Mouse (Mus musculus): ENCODE results near the gene Xlr. TPM values are rescaled to one million over a fixed set of nuclear protein-coding genes. Genes with fewer than 3 reads are reported as not detected.
"Not testable (repeated sequence)": the region's sequence is repeated elsewhere in the genome, so short reads cannot be mapped to it uniquely, and the experiment has no call there.

The Xlr gene
- polyA plus RNA-seq (2012; rRNA removed), result 0.32 and 1.3 TPM in 2 replicates
- 2.1 and 3.3 TPM in 2 replicates for polyA plus RNA-seq (2014; fragmentation: Nextera tagmentation; extraction: Ambion mirVana)

DNA sequence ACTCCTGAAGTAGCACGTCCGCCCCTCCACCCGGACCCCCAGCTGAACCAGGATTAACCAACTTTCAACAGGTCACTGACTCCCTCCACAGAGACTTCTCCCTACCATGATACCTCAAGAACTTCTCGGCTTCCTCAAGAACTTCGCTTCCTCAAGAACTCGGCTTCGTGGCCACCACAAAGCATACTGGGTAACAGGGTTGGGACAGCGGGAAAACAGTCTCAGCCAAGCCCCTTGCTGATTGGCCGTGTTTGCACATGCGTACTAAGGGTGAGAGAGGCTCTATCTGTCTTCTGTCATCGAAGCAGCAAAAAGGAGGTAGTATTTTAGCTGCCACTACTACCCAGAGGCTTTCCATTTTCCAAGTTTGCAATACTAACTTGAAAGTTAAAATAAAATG lies at the start of gene Xlr:
Xlr (minus strand) TSS at position 188 of the 400 bp plus-strand sequence.
- not testable (repeated sequence) for H3K27me3 ChIP-seq (ENCODE audit: control insufficient read depth, insufficient read depth, low read length); H3K9me3 ChIP-seq (ENCODE audit: control insufficient read depth, low read length); H3K36me3 ChIP-seq (replicated peaks; ENCODE audit: control insufficient read depth, insufficient read depth, low read depth); H3K4me2 ChIP-seq (ENCODE audit: low read depth); H3K9ac ChIP-seq (replicated peaks); DNase-seq (ENCODE audit: low read depth in 3 of 3, low spot score in 3 of 3); H3K4me1 ChIP-seq (replicated peaks; ENCODE audit: control insufficient read depth in 2 of 2, insufficient read depth in 2 of 2, low read length in 1 of 2); H3K27ac ChIP-seq; ATAC-seq (ENCODE audit: insufficient read depth); H3K4me3 ChIP-seq (ENCODE audit: insufficient read depth in 1 of 2, low read depth in 2 of 2, low read length in 2 of 2)
- WGBS (ENCODE audit: insufficient replicate concordance), result 59% methylated on average over 11 of the region's 11 CpGs

DNA sequence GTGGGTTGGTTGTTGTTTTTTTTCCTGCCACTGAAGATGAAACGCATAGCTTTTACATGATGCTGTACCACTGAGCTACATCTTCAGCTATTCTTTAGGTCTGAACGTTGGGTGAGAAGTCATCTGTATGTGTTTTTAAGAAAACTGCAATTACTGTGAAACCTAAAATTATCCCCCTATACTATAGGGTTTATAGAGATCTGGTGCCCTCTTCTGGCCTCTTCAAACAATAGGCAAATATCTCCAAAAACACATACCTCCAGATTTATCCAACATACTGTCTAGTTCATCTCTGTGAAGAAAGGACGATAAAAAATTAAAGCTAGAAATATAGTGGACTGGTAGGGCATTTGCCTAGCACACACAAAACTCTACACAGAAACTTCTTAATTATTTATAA lies 1.6 kb upstream of the Xlr start:
- Histone ChIP-seq H3K4me3 (ENCODE audit: insufficient read depth in 1 of 2, low read depth in 2 of 2, low read length in 2 of 2) (no peak overlapping the region), H3K9me3 (ENCODE audit: control insufficient read depth, low read length) (no peaks in the 10 kb centered on the region), H3K9ac (replicated peaks) (no peak overlapping the region), H3K27ac (no peak overlapping the region), H3K4me2 (ENCODE audit: low read depth) (no peak overlapping the region), H3K36me3 (replicated peaks; ENCODE audit: control insufficient read depth, insufficient read depth, low read depth) (no peaks in the 10 kb centered on the region), H3K4me1 (replicated peaks; ENCODE audit: control insufficient read depth in 2 of 2, insufficient read depth in 2 of 2, low read length in 1 of 2) (no peaks in the 10 kb centered on the region), H3K27me3 (ENCODE audit: control insufficient read depth, insufficient read depth, low read length) (no peaks in the 10 kb centered on the region)
- DNase-seq (ENCODE audit: low read depth in 3 of 3, low spot score in 3 of 3) (no peak), ATAC-seq (ENCODE audit: insufficient read depth) (no peak)
- WGBS (ENCODE audit: insufficient replicate concordance), result 30% methylated on average over 3 of the region's 3 CpGs
- TF ChIP-seq CTCF (IDR thresholded peaks at IDR 0.05; ENCODE audit: low read depth) (no peak), EP300 (IDR thresholded peaks at IDR 0.05; ENCODE audit: low read depth) (no peak)

DNA sequence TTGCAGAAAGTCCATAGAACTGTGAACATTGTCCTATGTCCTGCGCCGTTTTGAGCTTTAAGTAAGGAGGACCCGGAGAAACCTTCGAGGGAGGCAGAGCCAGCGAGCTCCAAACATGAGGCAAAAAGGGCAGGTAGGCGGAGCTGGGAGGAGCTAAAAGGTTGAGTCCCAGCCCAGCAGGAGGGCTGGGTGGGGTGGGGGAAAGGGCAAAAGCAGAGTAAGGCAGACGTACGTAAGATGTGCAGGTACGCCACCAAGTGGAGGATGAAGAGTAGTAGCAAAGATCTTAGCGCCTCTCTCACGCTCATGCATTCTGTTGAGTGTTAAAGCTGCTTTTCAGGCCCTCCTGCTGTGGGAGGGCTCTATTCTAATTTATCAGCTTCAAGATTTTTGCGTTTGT lies 21.2 kb downstream of the Xlr start, which contains the start of gene Zfp36l3:
Zfp36l3 (minus strand) TSS at position 119 of the 400 bp plus-strand sequence.
- WGBS (ENCODE audit: insufficient replicate concordance), result 74% methylated on average over 12 of the region's 12 CpGs
- no peak within 1 kb of the TSS for H3K27ac ChIP-seq
- H3K4me3 ChIP-seq (ENCODE audit: insufficient read depth in 1 of 2, low read depth in 2 of 2, low read length in 2 of 2), result no peak within 1 kb of the TSS
- H3K4me1 ChIP-seq (replicated peaks; ENCODE audit: control insufficient read depth in 2 of 2, insufficient read depth in 2 of 2, low read length in 1 of 2), result no peaks in the 10 kb centered on the region
- H3K9me3 ChIP-seq (ENCODE audit: control insufficient read depth, low read length), result no peaks in the 10 kb centered on the region
- TF ChIP-seq EP300 (IDR thresholded peaks at IDR 0.05; ENCODE audit: low read depth), result no peak
- TF ChIP-seq CTCF (IDR thresholded peaks at IDR 0.05; ENCODE audit: low read depth), result no peak
- H3K36me3 ChIP-seq (replicated peaks; ENCODE audit: control insufficient read depth, insufficient read depth, low read depth), result no peaks in the 10 kb centered on the region
- no peak within 1 kb of the TSS for H3K4me2 ChIP-seq (ENCODE audit: low read depth)
- no peak for DNase-seq (ENCODE audit: low read depth in 3 of 3, low spot score in 3 of 3)
- H3K9ac ChIP-seq (replicated peaks), result no peak within 1 kb of the TSS
- no peak for ATAC-seq (ENCODE audit: insufficient read depth)
- H3K27me3 ChIP-seq (ENCODE audit: control insufficient read depth, insufficient read depth, low read length), result no peaks in the 10 kb centered on the region

DNA sequence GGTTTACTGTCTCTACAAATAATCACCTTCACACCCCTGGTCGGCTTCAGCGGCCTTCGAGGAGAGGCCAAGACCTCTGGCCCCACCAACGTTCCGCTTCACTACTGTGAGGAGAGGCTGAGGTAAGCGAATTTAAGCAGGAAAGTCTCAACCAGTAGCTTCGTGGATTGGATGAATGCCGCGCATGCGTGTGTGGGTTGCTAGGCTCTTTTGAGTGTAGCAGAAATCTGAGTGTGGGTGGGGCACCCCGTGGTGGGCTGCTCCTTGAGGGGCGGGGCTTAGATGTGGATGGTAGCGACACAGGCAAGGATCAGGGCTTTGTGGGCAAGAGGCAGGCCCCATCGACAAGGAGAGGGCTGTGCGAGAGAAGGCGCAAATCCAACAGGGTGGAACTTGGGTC lies 39.8 kb downstream of the Xlr start, which contains the start of gene 1700013H16Rik:
1700013H16Rik (minus strand) TSS at position 96 of the 400 bp plus-strand sequence.
- H3K4me1 ChIP-seq (replicated peaks; ENCODE audit: control insufficient read depth in 2 of 2, insufficient read depth in 2 of 2, low read length in 1 of 2), result no peaks in the 10 kb centered on the region
- DNase-seq (ENCODE audit: low read depth in 3 of 3, low spot score in 3 of 3) (no peak), ATAC-seq (ENCODE audit: insufficient read depth) (no peak)
- H3K9me3 ChIP-seq (ENCODE audit: control insufficient read depth, low read length), result no peaks in the 10 kb centered on the region
- H3K4me2 ChIP-seq (ENCODE audit: low read depth), result no peak within 1 kb of the TSS
- no peak within 1 kb of the TSS for H3K4me3 ChIP-seq (ENCODE audit: insufficient read depth in 1 of 2, low read depth in 2 of 2, low read length in 2 of 2)
- no peak within 1 kb of the TSS for H3K27ac ChIP-seq
- no peaks in the 10 kb centered on the region for H3K27me3 ChIP-seq (ENCODE audit: control insufficient read depth, insufficient read depth, low read length)
- TF ChIP-seq CTCF (IDR thresholded peaks at IDR 0.05; ENCODE audit: low read depth) (no peak), EP300 (IDR thresholded peaks at IDR 0.05; ENCODE audit: low read depth) (no peak)
- no peak within 1 kb of the TSS for H3K9ac ChIP-seq (replicated peaks)
- 80% methylated on average over 16 of the region's 16 CpGs for WGBS (ENCODE audit: insufficient replicate concordance)
- H3K36me3 ChIP-seq (replicated peaks; ENCODE audit: control insufficient read depth, insufficient read depth, low read depth), result no peaks in the 10 kb centered on the region

DNA sequence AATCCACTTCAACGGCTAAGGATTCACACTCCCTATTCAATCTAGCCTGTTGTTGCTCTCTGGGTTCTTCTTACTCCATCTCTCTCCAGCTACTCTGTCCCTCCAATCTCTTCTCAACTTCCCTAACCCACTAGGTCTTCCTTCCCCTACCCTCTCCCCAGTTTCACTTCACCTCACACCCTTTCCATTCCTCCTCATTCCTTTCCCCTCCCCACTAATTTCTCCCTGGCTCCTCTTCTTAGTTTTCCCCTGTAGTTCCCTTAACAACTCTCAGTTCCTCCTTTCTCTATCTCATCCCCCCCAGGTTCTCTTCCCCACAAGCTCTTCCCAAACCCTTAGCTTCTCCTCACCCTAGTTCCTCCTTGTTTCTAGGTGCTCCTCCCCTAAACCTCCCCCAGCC lies 44.7 kb downstream of the Xlr start:
- DNase-seq (ENCODE audit: low read depth in 3 of 3, low spot score in 3 of 3) (no peak), ATAC-seq (ENCODE audit: insufficient read depth) (no peak)
- H3K36me3 ChIP-seq (replicated peaks; ENCODE audit: control insufficient read depth, insufficient read depth, low read depth), result no peaks in the 10 kb centered on the region
- H3K4me1 ChIP-seq (replicated peaks; ENCODE audit: control insufficient read depth in 2 of 2, insufficient read depth in 2 of 2, low read length in 1 of 2), result no peaks in the 10 kb centered on the region
- no peak for TF ChIP-seq CTCF (IDR thresholded peaks at IDR 0.05; ENCODE audit: low read depth)
- no peak for TF ChIP-seq EP300 (IDR thresholded peaks at IDR 0.05; ENCODE audit: low read depth)
- no peak overlapping the region for H3K27ac ChIP-seq
- H3K4me3 ChIP-seq (ENCODE audit: insufficient read depth in 1 of 2, low read depth in 2 of 2, low read length in 2 of 2), result no peak overlapping the region
- H3K27me3 ChIP-seq (ENCODE audit: control insufficient read depth, insufficient read depth, low read length), result no peaks in the 10 kb centered on the region
- no peaks in the 10 kb centered on the region for H3K9me3 ChIP-seq (ENCODE audit: control insufficient read depth, low read length)
- H3K4me2 ChIP-seq (ENCODE audit: low read depth), result no peak overlapping the region
- 53% methylated on average over 1 of the region's 1 CpGs for WGBS (ENCODE audit: insufficient replicate concordance)
- no peak overlapping the region for H3K9ac ChIP-seq (replicated peaks)
